Mouse (Mus musculus) fat pad, adult 2 months (tissue): ENCODE measurements around the gene Nlrx1.
A peak's percentile ranks its signal among the peaks of the same experiment; 100 is the strongest.

ENCODE experiments used
- DNase-seq: peaks from one replicate; pipeline ENCODE4 v3.0.0-alpha.2; 2011; ENCODE audit warnings: low read depth, low spot score; ENCODE audit errors: extremely low read depth

Nlrx1 gene

DNA sequence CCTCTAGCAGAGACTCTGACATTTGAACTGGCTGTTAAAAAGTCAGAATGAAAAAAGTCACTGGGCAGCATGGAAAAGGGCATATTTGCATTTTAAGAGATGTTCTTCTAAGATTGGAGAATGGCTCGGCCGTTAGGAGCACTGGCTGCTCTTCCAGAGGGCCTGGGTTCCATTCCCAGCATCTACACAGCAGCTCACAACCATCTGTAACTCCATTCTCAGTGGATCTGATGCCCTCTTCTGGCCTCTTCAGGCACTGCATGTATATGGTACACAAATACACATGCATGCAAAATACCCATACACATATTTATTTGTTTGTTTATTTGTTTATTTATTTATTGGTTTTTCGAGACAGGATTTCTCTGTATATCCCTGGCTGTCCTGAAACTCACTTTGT lies 678 bp upstream of the Nlrx1 start:
- no peak for DNase-seq

- DNase-seq, result peak; percentile 30
Observed at GRCm38 (mm10) chr9:44268027-44268360, 405 bp downstream of the Nlrx1 start.

DNA sequence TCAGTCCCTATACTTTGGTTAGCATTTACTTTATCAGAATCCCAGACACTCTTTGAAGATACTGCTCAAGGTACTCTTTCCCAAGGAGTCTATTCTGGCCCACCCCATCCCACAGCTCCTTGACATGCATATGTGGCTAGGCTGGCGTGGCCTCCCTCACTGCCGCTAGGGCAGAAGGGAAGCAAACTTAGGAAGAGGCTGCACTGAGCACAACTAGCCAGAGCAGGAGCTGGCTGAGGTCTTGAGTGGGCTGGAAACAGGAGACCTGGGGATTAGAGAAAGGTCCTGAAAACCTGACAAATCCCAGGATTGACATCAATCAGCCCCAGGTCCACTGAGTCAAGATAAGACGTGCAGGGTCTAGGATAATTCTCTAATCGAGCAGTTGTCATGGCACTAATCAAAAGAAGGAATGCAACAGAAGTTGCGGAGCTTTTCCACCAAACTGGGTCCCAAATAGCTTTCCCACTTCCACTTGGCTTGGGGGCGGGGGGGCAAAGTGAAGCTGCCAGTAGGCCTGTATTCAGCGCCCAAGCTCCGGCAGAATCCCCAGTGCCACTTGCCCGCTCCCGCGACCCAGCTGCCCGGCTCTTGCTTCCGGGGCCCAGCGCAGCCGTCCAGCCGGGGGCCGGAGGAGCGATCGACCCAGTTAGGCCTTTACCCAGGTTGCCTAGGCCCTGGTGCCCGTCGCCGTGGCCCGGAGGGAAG lies 926 bp downstream of the Nlrx1 start:
- DNase-seq, result no peak

- peak; percentile 33 for DNase-seq
Observed at GRCm38 (mm10) chr9:44266478-44267226, 1.7 kb downstream of the Nlrx1 start.

GRCm38 (mm10) chr9:44261388-44261787 lies 7.0 kb downstream of the Nlrx1 start:
- no peak for DNase-seq

GRCm38 (mm10) chr9:44259014-44259413 lies 9.4 kb downstream of the Nlrx1 start:
- DNase-seq, result no peak

DNA sequence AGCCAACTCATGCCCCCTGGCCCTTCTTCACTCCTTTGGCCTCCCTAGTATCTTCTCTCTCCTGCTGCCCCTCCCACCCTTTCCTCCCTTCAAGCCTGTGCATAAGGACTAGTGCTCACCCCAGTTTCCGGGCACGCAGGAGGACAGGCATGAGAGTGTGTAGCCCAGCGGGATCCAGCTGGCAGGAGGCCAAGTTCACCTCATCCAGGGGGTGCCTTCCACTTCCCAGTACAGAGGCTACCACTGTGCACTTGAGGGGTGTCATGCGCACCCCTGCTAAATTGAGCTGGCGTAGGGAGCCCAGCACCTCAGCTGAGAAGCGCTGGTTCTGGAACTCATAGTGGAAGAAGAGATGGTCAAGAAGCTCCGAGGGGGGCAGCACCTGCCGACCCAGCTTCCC lies 12.2 kb downstream of the Nlrx1 start:
- DNase-seq, result no peak

GRCm38 (mm10) chr9:44255136-44255521 lies 13.3 kb downstream of the Nlrx1 start:
- DNase-seq, result no peak

- DNase-seq, result no peak
Observed at GRCm38 (mm10) chr9:44254508-44255135, 13.8 kb downstream of the Nlrx1 start.

- DNase-seq, result no peak
Observed at GRCm38 (mm10) chr9:44253441-44253840, 15.0 kb downstream of the Nlrx1 start.

- no peak for DNase-seq
Observed at GRCm38 (mm10) chr9:44251314-44251713, 17.1 kb downstream of the Nlrx1 start, which contains the start of gene Pdzd3. Gene Pdzd3 (minus strand): TSS chr9:44251471.

GRCm38 (mm10) chr9:44250445-44250844 lies 18.0 kb downstream of the Nlrx1 start:
- no peak for DNase-seq

- DNase-seq, result no peak
Observed at GRCm38 (mm10) chr9:44249181-44250146, 18.9 kb downstream of the Nlrx1 start.

DNA sequence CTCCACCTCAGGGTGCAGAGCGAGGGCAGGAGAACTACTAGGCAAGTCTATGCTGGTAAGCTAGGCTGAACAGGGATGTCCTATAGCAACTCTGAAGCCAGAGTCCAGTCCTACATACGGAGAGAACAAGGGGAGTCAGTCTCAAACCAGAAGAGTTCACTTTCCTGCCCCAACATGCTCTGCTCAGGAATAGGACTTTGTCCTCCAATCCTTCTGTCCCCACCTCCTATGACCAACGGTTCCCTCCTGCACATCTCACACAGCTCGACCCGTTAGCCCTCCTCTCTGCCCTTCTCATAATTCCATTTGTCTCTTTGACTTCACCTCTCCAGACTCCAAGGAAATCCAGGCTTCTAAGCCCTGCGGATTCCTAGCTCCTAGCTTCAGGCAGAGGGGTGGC lies 20.5 kb downstream of the Nlrx1 start:
- DNase-seq, result no peak

DNA sequence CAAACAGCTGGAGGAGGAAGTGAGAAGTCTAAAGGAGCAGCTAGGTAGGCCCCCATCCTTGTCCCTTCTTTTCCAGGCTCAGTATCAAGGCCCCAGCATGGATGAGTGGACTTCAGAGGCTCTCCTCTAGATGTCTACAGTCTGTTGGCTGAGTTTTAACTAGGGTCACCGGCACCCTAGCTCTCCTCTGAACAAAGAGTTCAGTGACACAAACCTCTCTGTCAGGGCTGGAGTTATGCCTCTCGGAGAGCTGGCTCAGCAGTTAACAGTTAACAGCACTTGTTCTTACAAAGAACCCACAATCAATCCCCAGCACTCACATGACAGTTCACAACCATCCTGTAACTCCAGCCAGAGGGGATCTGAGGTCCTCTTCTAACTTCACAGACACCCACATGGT lies 24.8 kb downstream of the Nlrx1 start:
- no peak for DNase-seq

DNA sequence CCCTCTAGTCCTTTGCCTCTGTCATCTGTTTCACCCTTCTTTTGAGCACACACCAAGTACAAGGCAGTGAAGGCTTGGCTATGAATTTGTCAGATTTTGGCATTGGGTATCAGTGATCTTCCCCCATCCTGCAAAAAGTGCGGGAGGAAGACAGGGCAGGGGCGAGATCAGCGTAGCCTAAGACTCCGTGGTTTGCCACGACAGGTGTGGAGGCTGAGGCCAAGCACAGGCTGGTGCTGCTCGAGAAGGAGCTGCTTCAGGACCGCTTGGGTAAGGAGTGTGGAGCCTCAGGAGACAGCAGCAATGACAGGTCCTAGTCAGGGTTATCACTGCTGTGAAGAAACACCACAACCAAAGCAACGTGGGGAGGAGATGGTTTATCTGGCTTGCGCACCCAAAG lies 27.0 kb downstream of the Nlrx1 start:
- DNase-seq, result no peak

- no peak for DNase-seq
Observed at GRCm38 (mm10) chr9:44240911-44241310, 27.5 kb downstream of the Nlrx1 start.

GRCm38 (mm10) chr9:44240399-44240798 lies 28.0 kb downstream of the Nlrx1 start, which contains the start of gene Ccdc153:
Gene Ccdc153 (plus strand): TSS chr9:44240676.
- no peak for DNase-seq

DNA sequence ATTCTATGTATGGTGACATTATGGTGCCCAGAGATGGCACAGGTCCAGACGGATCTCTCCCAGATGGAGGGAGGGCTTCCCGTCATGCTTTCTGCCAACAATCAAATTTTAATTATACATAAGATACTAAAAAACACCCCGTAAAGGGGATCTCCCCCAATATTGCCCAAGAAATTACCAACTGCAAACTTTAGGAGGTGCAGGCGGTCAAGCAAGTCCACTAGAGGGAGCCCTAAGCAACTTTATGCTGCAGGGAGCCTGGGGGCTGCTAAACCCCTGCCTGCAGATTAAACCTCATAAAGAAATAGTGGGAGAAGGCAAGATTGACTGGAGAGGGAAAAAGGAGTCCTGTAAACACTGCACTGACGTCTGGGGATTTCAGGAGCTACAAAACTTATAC lies 29.0 kb downstream of the Nlrx1 start:
- no peak for DNase-seq

GRCm38 (mm10) chr9:44238501-44239190 lies 29.8 kb downstream of the Nlrx1 start:
- no peak for DNase-seq
